Mouse (Mus musculus): ENCODE results near the gene Hipk2. TPM values are rescaled to one million over a fixed set of nuclear protein-coding genes. Genes with fewer than 3 reads are reported as not detected.

Gene Hipk2
- polyA plus RNA-seq, 1 experiment from 2014 or later = 25.8 TPM

DNA sequence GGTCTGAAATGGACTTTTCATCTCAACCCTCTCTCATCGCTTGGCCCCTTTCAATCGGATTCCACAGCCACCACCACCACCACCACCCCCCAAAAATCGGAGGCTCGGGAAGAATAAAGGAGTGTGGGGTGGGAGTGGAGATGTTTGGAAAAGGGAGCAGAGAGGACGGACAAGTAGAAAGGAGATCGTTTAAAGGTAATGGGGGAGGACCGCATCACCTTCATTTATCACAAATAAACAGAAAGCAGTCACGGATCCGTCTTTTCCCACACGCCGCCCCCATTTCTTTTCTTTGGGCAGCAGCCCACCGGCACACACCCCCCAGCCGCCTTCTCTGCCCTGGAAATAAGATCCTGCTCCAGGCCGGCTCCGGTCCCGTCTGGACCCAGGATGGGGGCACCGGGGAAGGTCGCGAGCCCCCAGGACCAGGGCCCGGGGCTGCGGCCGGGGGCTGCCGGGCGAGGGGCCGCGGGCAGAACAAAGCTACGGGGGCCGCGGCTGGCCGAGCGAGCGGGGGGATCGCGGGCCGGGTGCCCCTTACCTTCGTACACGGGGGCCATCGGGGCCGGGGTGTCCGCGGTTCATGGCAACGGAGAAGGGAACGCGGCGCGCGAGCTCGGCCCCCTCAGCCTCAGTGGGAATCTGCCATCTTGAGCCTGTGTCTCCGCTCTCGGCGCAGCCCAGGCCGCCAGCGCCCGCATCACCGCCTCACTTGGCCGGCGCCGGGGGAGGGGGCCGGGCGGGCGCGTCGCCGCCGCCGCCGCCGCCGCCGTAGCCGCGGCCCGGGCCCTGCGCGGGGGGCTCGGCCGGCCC, 501 bp downstream of the Hipk2 start, which contains the start of gene Tbxas1:
Tbxas1 (plus strand) TSS at position 147 of the 813 bp plus-strand sequence.
- H3K9ac ChIP-seq (ENCODE audit: low read length) = peak within 1 kb of the TSS; percentile 99
- peak within 1 kb of the TSS; percentile 60 for H3K4me2 ChIP-seq
- H3K9me3 ChIP-seq (ENCODE audit: control insufficient read depth, low read length) = no peaks in the 10 kb centered on the region
- H3K27ac ChIP-seq (ENCODE audit: low read depth, low read length) = peak within 1 kb of the TSS; percentile 78
- peak within 1 kb of the TSS; percentile 85 for H3K4me3 ChIP-seq (ENCODE audit: low read depth, low read length)
- H3K4me1 ChIP-seq (ENCODE audit: control insufficient read depth, insufficient read depth, low read length) = peaks cover 26% of the 10 kb centered on the region
- peaks cover 3% of the 10 kb centered on the region; the same call in 1 of the 2 replicates for H3K27me3 ChIP-seq (ENCODE audit: control insufficient read depth, insufficient read depth, low read length)
- peak; percentile 97 for DNase-seq (ENCODE audit: low spot score, missing footprints)
- no peaks in the 10 kb centered on the region for H3K36me3 ChIP-seq (ENCODE audit: control insufficient read depth, insufficient read depth, low read length)
- 2% methylated on average over 57 of the region's 77 CpGs for WGBS
- ATAC-seq (ENCODE audit: low FRiP score) = peak; percentile 36; the same call in 1 of the 2 replicates

- Histone ChIP-seq H3K27me3 (ENCODE audit: control insufficient read depth, insufficient read depth, low read length) (peaks cover 3% of the 10 kb centered on the region; the same call in 1 of the 2 replicates), H3K4me3 (ENCODE audit: low read depth, low read length) (peak overlapping the region; percentile 85), H3K27ac (ENCODE audit: low read depth, low read length) (peak overlapping the region; percentile 78), H3K4me1 (ENCODE audit: control insufficient read depth, insufficient read depth, low read length) (peaks cover 31% of the 10 kb centered on the region), H3K36me3 (ENCODE audit: control insufficient read depth, insufficient read depth, low read length) (no peaks in the 10 kb centered on the region), H3K9ac (ENCODE audit: low read length) (peak overlapping the region; percentile 99), H3K9me3 (ENCODE audit: control insufficient read depth, low read length) (no peaks in the 10 kb centered on the region), H3K4me2 (peak overlapping the region; percentile 60)
- WGBS = under 1% methylated on average over 22 of the region's 23 CpGs
- DNase-seq (ENCODE audit: low spot score, missing footprints) = peak; percentile 96
- no peak for ATAC-seq (ENCODE audit: low FRiP score)
Observed at GRCm38 (mm10) chr6:38874565-38875257, 1.3 kb downstream of the Hipk2 start.

GRCm38 (mm10) chr6:38874035-38874434, 1.9 kb downstream of the Hipk2 start:
- 13% methylated on average over 8 of the region's 8 CpGs for WGBS
- peak; percentile 98 for DNase-seq (ENCODE audit: low spot score, missing footprints)
- peaks cover 3% of the 10 kb centered on the region; the same call in 1 of the 2 replicates for H3K27me3 ChIP-seq (ENCODE audit: control insufficient read depth, insufficient read depth, low read length)
- H3K9ac ChIP-seq (ENCODE audit: low read length) = peak overlapping the region; percentile 99
- peak overlapping the region; percentile 60 for H3K4me2 ChIP-seq
- peak overlapping the region; percentile 85 for H3K4me3 ChIP-seq (ENCODE audit: low read depth, low read length)
- peaks cover 32% of the 10 kb centered on the region for H3K4me1 ChIP-seq (ENCODE audit: control insufficient read depth, insufficient read depth, low read length)
- no peaks in the 10 kb centered on the region for H3K36me3 ChIP-seq (ENCODE audit: control insufficient read depth, insufficient read depth, low read length)
- no peaks in the 10 kb centered on the region for H3K9me3 ChIP-seq (ENCODE audit: control insufficient read depth, low read length)
- no peak overlapping the region for H3K27ac ChIP-seq (ENCODE audit: low read depth, low read length)
- ATAC-seq (ENCODE audit: low FRiP score) = peak; percentile 31; the same call in 1 of the 2 replicates

DNA sequence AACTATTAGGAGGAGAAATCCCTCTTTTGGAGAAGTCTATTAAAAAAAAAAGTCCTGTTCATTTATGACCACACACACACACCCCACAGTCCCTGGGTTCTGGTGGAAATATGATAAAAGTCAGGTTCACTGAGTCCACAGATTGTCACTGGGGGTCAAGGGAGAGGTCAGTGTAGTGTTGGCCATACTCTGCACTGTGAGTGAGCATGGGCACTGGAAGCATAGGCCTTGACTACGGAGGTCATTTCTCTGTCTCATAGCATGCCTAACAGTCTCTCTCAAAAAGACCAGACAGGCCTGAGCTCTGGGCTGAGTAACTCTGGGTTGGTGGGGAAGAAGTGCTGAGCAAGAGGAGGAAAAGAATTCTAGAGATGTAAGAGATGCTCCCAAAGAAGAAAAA, 2.6 kb downstream of the Hipk2 start:
- H3K4me3 ChIP-seq (ENCODE audit: low read depth, low read length) = peak overlapping the region; percentile 85; the same call in 1 of the 2 replicates
- DNase-seq (ENCODE audit: low spot score, missing footprints) (peak; percentile 84), ATAC-seq (ENCODE audit: low FRiP score) (no peak)
- no peaks in the 10 kb centered on the region for H3K36me3 ChIP-seq (ENCODE audit: control insufficient read depth, insufficient read depth, low read length)
- WGBS = 79% methylated on average over 1 of the region's 1 CpGs
- H3K27ac ChIP-seq (ENCODE audit: low read depth, low read length) = no peak overlapping the region; the same call in 1 of the 2 replicates
- peaks cover 3% of the 10 kb centered on the region; the same call in 1 of the 2 replicates for H3K27me3 ChIP-seq (ENCODE audit: control insufficient read depth, insufficient read depth, low read length)
- peak overlapping the region; percentile 60 for H3K4me2 ChIP-seq
- peak overlapping the region; percentile 24; the same call in 1 of the 2 replicates for H3K9ac ChIP-seq (ENCODE audit: low read length)
- peaks cover 34% of the 10 kb centered on the region for H3K4me1 ChIP-seq (ENCODE audit: control insufficient read depth, insufficient read depth, low read length)
- no peaks in the 10 kb centered on the region for H3K9me3 ChIP-seq (ENCODE audit: control insufficient read depth, low read length)

DNA sequence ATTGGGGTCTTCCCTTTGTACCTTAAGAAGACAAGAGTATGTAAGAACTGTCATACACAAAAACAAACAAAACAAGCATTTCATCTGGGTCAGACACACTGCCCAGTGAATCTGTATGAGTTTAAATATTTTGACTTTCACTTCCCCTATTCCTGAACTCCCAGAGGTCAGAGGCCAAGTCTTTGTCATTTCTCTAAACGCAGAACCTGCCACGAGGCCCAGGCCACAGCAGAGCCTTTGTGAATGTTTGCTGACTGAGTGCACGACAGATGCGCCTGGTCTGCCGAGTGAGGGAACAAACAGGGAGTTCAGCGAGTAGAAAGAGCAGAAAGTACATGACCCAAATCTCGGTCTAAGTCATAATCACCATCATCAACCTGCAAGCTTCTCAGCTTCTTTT, 4.9 kb downstream of the Hipk2 start:
- peaks cover 41% of the 10 kb centered on the region for H3K4me1 ChIP-seq (ENCODE audit: control insufficient read depth, insufficient read depth, low read length)
- H3K9me3 ChIP-seq (ENCODE audit: control insufficient read depth, low read length) = no peaks in the 10 kb centered on the region
- WGBS = 9% methylated on average over 7 of the region's 7 CpGs
- no peak overlapping the region for H3K4me3 ChIP-seq (ENCODE audit: low read depth, low read length)
- DNase-seq (ENCODE audit: low spot score, missing footprints) (peak; percentile 91), ATAC-seq (ENCODE audit: low FRiP score) (no peak)
- no peaks in the 10 kb centered on the region for H3K27me3 ChIP-seq (ENCODE audit: control insufficient read depth, insufficient read depth, low read length)
- H3K4me2 ChIP-seq = no peak overlapping the region
- H3K9ac ChIP-seq (ENCODE audit: low read length) = 0 out of 2 replicates have a peak overlapping the region, but pooled peaks have one; percentile 9
- no peaks in the 10 kb centered on the region for H3K36me3 ChIP-seq (ENCODE audit: control insufficient read depth, insufficient read depth, low read length)
- peak overlapping the region; percentile 12; the same call in 1 of the 2 replicates for H3K27ac ChIP-seq (ENCODE audit: low read depth, low read length)

DNA sequence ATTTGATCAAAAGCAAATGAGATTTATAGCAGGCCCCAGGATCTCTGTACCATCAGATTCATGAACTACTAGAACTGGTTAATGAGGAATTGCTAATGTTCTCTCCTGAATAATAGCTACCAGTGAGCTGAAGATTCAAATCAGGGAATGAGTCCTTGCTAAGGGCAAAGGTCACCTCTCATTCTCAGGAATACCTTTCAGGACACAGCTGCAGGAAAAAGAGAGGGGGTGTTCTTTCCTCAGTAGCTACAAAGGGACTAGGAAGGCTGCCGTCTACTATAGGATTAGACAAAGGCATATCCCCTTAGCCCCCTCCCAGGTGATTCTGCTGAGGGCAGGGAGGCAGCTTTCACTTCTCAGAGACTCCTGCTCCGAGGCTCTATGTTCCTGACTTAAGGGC, 5.9 kb downstream of the Hipk2 start:
- H3K9ac ChIP-seq (ENCODE audit: low read length) = no peak overlapping the region
- peaks cover 41% of the 10 kb centered on the region for H3K4me1 ChIP-seq (ENCODE audit: control insufficient read depth, insufficient read depth, low read length)
- H3K27ac ChIP-seq (ENCODE audit: low read depth, low read length) = no peak overlapping the region
- H3K9me3 ChIP-seq (ENCODE audit: control insufficient read depth, low read length) = no peaks in the 10 kb centered on the region
- no peak overlapping the region for H3K4me3 ChIP-seq (ENCODE audit: low read depth, low read length)
- no peak for ATAC-seq (ENCODE audit: low FRiP score)
- 3% methylated on average over 2 of the region's 2 CpGs for WGBS
- peak; percentile 86 for DNase-seq (ENCODE audit: low spot score, missing footprints)
- H3K27me3 ChIP-seq (ENCODE audit: control insufficient read depth, insufficient read depth, low read length) = no peaks in the 10 kb centered on the region
- no peaks in the 10 kb centered on the region for H3K36me3 ChIP-seq (ENCODE audit: control insufficient read depth, insufficient read depth, low read length)
- H3K4me2 ChIP-seq = no peak overlapping the region

DNA sequence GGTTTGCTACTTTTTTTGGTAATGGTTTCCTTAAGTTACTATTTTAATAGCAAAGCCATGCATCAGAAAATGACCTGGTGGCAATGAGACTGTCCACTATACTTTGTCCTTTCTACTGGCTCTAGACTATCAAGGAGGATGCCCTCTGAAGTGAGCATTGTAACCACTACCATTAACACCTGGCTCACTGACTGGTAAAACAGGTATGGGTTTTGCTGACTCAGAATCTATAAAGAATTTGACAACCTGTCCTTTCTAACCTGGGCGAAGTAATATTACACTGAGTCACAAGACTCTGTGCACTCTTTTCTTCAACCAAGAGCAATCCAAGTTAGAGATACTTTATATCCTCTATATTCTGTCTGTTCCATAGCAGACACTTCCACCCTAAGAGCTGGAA, 7.0 kb downstream of the Hipk2 start:
- no peaks in the 10 kb centered on the region for H3K27me3 ChIP-seq (ENCODE audit: control insufficient read depth, insufficient read depth, low read length)
- WGBS = 95% methylated on average over 1 of the region's 1 CpGs
- H3K36me3 ChIP-seq (ENCODE audit: control insufficient read depth, insufficient read depth, low read length) = no peaks in the 10 kb centered on the region
- no peak for ATAC-seq (ENCODE audit: low FRiP score)
- no peak overlapping the region for H3K4me2 ChIP-seq
- DNase-seq (ENCODE audit: low spot score, missing footprints) = peak; percentile 31
- H3K9me3 ChIP-seq (ENCODE audit: control insufficient read depth, low read length) = no peaks in the 10 kb centered on the region
- no peak overlapping the region for H3K27ac ChIP-seq (ENCODE audit: low read depth, low read length)
- peaks cover 45% of the 10 kb centered on the region for H3K4me1 ChIP-seq (ENCODE audit: control insufficient read depth, insufficient read depth, low read length)
- no peak overlapping the region for H3K9ac ChIP-seq (ENCODE audit: low read length)
- no peak overlapping the region for H3K4me3 ChIP-seq (ENCODE audit: low read depth, low read length)

GRCm38 (mm10) chr6:38867291-38867690, 8.7 kb downstream of the Hipk2 start:
- Histone ChIP-seq H3K9me3 (ENCODE audit: control insufficient read depth, low read length) (no peaks in the 10 kb centered on the region), H3K4me1 (ENCODE audit: control insufficient read depth, insufficient read depth, low read length) (peaks cover 32% of the 10 kb centered on the region), H3K36me3 (ENCODE audit: control insufficient read depth, insufficient read depth, low read length) (no peaks in the 10 kb centered on the region), H3K27ac (ENCODE audit: low read depth, low read length) (no peak overlapping the region), H3K4me3 (ENCODE audit: low read depth, low read length) (no peak overlapping the region), H3K9ac (ENCODE audit: low read length) (no peak overlapping the region), H3K27me3 (ENCODE audit: control insufficient read depth, insufficient read depth, low read length) (no peaks in the 10 kb centered on the region), H3K4me2 (no peak overlapping the region)
- 61% methylated on average over 1 of the region's 1 CpGs for WGBS
- DNase-seq (ENCODE audit: low spot score, missing footprints) = peak; percentile 79
- no peak for ATAC-seq (ENCODE audit: low FRiP score)

GRCm38 (mm10) chr6:38866761-38867160, 9.2 kb downstream of the Hipk2 start:
- Histone ChIP-seq H3K9ac (ENCODE audit: low read length) (no peak overlapping the region), H3K4me3 (ENCODE audit: low read depth, low read length) (no peak overlapping the region), H3K4me2 (no peak overlapping the region), H3K27ac (ENCODE audit: low read depth, low read length) (no peak overlapping the region), H3K9me3 (ENCODE audit: control insufficient read depth, low read length) (no peaks in the 10 kb centered on the region), H3K4me1 (ENCODE audit: control insufficient read depth, insufficient read depth, low read length) (peaks cover 27% of the 10 kb centered on the region), H3K27me3 (ENCODE audit: control insufficient read depth, insufficient read depth, low read length) (no peaks in the 10 kb centered on the region), H3K36me3 (ENCODE audit: control insufficient read depth, insufficient read depth, low read length) (no peaks in the 10 kb centered on the region)
- DNase-seq (ENCODE audit: low spot score, missing footprints) = peak; percentile 54
- no peak for ATAC-seq (ENCODE audit: low FRiP score)
- WGBS = 72% methylated on average over 2 of the region's 2 CpGs
